Mouse (Mus musculus) brain, embryonic 18.5 days (tissue): ENCODE measurements at regions not wholly inside any gene's neighbourhood (a gene's known extent, or its start where the extent isn't known, plus 50 kb on each side); places are given as distances from the start of the nearest gene placed in this dataset.
A peak's percentile ranks its signal among the peaks of the same experiment; 100 is the strongest.

ENCODE experiments used
- DNase-seq: peaks from one replicate; pipeline ENCODE4 v3.0.0-alpha.2; 2012; ENCODE audit warnings: low read depth, low spot score

DNA sequence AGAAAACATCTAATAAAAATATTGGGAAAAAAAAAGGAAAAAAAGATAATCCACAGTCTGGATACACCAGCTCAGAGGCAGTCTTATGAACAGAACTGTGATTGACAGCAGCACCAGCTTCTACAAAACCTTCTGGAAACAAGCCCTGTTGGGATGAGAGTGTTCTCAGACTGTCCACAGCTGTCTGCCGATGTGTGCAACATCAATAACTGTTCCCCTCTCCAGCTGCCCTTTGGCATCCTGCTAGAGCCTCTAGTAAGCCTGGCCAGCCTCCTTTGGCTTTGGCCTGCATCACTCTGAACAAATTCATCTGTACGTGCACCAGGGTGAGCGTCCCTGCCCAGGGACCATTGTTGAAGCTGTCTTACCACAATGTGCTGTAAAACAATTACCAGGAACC is 137.0 kb upstream of the Irs2 start:
- no peak for DNase-seq

DNA sequence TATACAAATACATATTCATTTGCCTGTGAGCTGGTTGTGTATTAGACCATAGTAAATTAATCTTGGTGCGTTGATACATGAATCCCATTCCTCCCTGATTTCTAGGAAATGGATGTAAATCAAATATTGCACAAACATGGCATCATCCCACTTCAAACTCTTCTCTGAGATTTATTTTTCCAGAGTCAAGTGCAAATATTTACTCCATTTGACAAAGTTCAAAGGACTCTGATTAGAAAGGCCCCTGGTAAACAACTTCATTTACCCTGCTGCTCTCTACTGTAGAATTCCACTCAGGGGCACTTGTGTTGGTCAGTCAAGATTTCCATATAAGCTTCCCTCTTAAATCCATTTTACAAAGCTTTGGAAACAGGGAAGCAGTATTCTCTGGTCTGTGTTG is 132.3 kb upstream of the Irs2 start:
- DNase-seq, result no peak

DNA sequence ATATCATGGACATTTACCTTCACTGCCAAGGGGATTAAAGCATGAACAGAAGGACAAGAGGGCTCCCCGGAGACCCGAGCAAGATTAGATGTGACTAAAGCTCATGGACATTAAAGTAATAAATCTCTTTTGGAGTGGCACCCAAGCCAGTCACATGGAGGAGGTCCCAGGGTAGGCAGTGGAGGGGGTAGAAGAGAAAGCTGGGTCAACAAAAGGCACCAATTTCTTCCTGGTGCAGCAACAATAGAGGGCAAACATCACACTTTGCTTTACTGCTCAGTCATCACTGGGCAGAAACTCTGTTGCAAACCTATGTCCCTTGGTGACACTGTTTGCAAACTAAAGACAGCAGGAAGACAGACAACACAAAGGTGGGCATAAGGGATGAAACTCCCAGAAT is 131.0 kb upstream of the Irs2 start:
- DNase-seq, result no peak

DNA sequence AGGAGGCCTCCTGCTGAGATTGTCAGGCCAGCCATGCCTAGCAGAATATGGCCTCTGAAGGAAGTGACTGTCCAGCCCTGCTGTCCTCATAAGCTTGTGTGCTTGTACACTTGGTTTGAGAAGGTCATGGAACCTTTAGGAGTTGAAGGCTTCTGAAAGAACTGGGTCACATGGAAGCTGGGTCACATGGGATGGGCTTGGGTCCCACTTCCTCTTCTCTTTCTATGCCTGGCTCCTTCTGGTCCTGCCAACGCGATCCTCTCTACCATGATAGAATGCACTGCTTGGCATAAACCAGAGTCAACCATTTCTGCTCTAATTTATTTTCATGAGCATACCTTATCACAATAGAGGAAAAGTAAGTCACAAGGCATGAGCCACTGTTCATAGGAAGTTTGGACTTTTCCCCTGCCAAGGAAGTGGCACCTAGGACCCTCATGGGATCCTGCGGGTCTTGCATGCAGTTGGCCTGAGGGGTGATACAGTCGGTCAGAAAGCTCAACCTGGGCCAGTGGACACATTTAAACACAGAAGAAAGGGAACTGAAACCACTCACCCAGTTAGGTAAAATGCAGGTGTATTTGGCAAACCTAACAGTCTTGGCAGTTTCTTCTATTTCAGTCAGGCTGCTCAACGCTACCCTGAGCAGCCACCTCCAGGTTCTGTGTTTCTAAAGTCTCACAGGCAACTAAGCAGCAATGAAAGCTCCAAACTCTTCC is 130.2 kb upstream of the Irs2 start:
- DNase-seq, result no peak

DNA sequence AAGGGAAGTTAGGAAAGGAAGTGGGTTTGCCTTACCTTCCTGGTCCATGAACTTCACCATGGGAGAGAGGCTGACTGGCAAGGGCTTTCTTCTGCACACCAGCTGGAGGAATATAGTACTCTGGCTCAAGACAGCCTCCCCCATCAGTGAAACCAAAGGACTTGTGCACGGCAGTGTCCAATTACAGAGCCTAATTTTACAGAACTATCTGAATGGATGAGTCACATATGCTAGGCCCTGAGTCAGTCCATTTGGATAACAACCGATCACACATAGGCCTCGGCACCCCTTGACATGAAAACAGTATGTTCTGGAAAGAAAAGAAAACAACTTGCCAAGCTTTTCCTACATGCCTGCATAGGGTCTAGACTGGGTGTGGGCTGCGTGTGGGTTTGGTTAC is 128.3 kb upstream of the Irs2 start:
- no peak for DNase-seq

DNA sequence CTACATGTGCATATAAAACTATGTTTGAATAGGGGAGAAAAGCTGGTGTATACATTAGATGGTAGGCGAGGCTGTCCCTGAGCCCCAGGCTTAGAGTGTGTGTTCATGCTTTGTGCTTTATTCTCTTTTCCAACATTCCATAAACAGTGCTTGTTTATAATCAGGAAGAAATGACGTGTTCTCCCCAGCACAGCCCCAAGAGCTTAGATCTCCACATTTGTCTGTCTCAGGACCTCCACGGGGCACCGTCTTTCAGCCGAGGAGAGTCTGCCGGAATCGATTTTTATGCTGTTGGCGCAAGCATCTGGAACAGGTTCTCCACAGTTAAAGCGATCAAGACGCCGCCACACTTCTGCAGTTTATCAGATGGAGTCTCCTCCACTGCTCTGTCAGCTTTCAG is 126.9 kb upstream of the Irs2 start:
- no peak for DNase-seq

DNA sequence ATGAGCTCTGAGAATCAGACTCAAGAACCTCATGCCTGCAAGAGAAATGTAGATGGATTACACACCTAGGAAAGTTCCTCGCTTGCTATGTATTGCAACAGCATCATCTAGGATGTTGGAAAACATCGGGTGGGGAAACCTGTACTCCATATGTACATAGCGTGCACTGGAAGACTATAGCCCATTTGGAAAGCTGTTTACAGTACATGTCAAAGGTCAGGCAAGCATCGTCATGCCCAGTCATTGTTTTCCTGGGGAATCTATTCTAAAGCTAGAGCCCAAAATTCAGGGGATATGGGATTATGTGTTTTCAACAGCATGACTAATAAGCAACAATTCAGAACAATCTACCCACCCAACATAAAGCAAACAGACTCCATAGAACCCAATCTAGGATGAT is 126.3 kb upstream of the Irs2 start:
- no peak for DNase-seq

DNA sequence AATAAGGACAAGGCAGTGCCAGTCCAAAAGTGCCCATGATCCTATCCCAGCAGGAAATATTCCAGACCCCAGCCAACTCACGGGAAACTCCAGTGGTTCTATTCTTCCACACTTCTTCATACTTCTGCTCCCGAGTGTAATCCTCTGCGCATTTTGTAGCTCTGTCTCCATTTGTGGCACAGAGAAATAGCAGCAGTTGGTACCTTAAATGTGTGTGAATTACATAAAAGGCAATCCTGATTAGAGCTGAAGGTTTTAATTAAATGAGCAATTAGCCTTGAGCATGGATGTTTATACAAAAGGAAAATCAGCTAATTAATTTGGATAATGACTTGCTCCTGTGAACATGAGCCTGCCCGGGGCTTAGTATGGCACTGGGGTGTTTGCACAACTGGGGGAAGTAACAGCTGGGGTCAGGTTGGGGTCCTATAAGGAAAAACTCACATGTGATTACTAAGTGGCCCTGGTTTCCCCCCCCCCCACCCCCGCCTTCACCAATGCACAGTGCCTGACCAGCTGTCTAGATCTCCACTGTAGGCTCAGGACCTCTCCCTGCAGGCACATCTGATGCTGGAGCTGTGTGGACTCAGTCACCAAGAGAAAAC is 110.9 kb upstream of the Irs2 start:
- DNase-seq, result no peak

DNA sequence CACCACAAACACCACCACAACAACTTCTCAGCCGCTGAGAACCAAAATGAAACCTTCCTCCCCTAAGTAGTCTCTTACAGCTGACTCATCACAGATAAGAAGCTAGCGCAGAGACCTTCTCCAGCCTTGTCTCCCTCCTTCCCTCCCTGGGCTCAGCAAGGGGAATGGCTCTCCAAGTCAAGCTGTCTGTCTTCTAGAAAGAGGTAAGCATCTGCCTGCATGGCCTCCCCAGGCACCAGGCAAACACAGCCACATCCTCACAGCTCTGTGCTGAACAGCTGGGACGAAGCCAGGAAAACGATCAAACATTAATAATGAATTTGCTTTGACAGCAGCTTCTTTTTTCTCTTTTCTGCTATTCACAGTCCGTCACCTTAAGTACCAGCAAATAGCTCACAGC is 108.3 kb upstream of the Irs2 start:
- no peak for DNase-seq

DNA sequence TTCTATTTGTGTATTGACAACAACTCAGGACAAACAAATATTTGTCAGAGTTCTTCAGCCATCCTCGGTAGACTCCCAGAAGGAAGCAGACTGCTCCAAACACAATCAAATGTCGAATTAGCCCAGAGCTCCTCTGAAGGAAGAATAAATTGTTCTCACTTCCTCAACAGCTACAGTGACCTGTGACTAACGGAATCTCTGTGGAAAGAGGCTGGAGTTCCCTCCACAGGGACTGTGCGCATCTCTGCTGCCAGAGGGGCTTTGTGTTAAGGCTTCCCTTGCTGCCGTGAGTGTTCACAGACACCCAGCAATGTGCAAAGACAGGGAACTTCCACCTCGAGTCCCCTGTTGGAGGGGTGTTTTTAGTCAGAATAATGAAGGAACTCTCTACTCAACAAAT is 107.0 kb upstream of the Irs2 start:
- DNase-seq, result no peak

DNA sequence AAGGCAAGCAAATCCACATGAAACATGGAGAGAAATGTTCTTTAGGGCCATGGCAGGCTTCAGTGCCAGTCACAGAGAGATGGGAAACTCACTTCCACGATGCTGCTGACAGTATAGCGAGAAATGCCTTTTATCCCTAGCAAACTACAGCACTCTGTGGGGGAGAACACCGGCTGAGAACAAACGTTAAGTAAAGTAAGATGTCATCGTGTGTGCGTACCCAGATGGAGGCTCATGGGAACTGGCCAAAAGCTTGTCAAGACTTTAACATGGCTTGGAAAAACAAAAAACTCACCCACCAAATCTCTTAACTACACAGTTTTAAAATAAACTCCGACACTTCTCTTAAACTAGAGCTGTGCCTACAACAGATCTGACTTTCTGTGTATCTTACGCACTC is 106.3 kb upstream of the Irs2 start:
- peak; percentile 57 for DNase-seq

DNA sequence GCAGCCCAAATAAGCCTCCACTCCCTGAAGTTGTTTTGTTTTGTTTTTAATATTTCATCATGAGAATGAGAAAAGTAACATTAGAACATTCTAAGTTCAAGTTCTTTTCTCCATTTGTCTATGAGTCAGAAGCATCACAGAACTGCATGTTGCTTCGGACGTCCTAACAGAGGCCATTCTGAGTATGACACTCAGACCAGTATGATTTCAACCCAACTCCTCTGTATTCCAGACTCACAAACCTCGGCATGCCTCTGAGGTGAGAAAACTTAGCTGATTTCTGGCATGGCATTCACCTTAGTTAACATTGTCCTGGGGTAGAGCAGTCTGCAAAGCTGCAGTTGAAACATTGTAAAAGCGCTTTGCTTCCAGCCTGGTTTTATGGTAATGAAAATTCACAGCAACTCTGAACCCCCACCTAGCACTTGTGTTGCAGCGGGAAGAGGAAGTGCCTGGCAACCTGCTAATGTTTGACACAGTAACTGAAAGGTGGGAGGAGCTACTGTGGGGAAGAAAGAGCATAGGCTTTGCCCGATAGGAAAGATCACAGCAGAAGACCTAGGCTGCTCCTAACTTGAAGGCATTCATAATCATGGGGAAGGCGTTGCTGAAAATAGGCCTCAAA is 104.8 kb upstream of the Irs2 start:
- DNase-seq, result no peak

DNA sequence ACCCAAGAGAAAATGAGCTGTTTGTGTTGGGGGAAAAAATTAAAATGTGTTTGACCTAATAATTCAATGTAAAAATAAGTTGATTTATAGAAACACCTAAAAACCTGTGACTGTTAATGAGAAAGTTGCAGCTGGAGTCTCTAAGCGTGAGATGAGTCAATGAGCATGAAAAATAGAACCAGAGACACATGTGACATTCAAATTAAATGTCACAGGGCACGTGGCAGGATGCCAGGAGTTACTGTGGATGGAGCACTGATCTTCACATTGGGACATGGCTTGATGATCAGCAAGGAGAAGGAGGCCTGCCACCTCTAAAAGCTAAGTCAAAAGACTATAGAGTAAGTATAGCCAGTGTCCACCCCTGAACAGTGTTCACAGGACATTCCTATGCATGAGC is 103.7 kb upstream of the Irs2 start:
- DNase-seq, result no peak

DNA sequence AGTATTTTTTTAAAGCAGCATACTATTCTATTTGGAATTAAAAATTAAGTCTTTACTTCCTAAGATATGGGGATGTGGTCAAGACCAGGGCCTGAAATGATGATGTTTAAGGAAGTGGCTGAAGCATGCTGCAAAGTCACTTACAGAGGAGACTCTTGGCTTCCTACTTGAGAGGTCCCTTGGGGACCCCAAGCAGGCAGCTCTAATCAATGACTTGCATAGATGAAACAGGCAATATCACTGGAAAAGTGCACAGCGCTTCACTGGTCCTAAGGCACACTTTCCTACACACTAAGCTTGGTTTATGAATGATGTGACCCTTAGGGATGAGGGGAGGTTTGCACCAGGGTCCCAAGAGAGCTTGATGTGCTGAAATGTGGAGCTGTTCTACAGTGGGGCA is 99.2 kb upstream of the Irs2 start:
- DNase-seq, result no peak

DNA sequence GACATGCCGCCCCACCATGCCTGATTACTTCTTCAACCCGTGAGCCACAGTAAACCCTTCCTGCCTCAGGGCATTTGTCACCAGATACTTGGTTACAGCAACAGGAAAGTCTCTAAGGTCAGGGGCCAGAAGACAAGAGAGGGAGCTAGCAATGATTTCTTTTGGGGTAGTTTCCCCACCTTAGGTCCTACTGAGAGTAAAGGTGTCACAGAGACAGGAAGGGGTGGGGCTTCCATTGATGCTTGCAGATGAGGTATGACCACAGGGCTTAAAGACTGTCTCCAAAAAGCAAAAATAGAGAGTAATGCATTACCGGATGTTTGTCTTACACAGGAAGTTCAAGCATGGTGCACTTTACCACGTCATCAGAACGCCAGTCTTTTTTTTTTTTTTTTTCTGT is 98.8 kb upstream of the Irs2 start:
- no peak for DNase-seq

DNA sequence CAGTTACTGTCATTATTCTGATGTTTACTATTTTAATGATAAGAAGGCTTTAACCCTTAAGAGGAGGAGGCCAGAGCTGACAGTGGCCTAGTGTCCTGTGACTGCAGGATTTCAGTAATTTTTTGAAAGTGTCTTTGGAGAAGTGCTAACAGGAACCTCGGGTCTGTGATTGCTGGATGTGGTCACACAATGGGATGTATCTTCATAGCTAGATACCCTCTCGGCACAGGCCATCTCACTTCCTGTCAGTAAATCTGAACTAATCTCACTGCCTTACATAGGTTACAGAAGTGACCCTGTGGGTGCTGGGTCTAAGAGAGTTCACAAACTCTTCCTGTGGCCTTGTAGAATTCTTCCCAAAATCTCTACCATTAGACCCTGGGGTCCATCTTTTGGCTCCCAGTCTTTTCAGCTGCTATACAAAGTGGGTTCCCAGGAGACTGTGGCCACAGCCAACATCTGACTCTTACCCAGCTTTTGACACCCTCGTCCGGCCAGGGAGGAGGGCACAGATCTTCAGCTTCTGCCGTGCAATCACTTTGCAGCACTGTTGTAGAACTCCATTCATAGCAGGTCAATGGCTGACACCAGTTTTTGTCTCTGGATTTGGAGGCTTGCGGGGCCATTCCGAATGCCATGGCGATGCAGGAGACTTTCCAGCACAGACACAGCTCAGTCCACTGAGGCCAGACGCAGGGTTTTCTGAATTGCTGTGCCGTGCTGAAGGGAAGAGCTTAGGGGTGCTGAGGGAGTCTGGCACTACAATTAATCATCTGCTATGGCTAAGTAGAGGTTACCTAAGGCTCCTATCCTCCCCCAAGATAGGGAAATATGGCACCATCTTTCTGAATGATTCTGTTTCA is 95.7 kb upstream of the Irs2 start:
- no peak for DNase-seq

DNA sequence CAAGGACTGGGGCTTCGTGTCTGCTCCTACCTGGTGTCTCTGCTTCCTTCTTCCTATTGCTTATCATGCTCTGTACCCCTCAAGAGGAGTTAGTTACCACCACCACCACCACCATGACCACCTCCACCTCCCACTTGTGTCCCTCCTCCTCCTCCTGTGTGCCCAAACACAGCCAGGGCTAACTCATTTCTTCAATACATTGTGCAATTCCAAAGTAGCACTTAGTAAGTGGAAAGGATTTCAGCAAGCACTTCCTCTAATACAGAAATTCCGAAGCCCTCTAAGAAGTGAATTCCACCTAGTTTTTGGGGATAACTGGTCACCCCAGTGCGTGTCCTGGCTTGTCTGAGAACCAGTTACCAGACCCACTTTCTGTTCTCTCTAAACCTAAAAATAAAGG is 92.1 kb upstream of the Irs2 start:
- no peak for DNase-seq

DNA sequence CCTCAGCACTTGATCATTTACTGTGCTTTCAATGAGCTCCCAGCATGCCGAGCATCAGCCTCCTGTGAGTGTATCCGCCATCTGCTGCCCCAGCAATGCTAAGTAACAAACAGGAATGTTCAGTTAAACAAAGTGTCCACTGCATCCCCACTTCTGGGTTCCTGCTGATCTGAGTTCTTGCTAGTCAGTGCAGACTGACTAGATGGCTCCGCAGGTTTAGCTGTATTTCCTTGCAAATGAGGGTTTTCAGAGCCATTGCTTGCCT is 91.3 kb upstream of the Irs2 start:
- DNase-seq, result no peak

DNA sequence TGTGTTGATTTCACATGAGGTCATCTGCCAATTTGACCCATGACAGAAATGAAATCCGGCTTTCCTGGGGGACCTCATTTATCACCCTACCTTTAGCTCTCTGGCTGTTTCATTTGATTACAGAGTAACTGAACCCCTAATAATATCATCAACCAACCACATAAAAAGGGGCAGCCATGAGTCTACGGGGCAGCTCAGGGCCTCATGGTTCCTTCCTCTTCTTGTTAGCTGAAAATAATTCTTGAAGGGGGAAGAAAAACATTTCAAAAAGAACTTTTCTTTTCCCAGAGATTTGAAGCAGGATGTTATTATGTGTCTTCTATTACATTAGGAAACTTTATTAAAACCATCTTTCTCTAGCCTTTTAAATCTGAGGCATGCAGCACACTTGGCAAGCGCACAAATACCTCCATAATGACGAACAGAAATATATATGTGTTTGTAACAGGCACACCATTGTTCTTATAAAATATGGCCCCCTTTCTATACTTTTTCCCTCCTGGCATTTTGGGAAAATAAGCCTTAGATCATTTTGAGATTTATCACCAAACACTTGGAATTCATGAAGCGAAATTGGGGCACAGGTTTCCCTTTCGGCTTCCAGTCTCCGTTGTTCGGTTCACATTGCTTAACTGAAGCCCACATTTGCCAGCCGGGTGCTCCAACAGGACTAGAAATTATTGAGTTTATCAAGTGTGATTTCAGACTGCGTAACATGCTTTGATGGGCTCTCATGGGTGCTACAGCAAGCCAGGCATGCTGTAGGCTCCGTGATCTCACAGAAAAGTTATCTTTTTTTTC is 90.7 kb upstream of the Irs2 start:
- DNase-seq, result no peak

DNA sequence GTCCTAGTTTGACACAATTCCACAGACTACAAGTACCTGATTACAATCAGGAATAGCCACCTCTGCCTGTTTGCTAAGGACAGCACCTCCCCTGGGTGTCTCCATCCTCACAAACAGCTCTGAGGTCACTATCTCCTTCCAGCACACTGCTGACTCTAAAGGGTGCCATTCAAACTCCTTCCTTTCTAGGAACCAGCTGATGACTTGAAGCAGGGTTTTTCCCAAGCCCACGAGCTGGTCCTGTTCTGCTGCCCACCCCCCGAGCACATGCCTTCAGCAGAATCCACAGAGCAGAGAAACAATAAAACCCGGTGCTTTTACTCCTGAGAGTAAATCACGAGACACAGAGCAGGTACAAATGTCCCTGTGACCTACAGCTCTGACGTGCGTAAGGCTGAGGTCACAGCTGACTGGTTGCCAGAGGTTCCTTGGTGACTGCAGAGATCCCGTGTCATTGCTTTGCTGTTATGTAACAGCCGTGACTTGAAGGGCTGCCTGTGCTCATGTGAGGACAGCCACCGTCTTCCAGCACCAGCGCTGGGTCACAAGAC is 90.0 kb upstream of the Irs2 start:
- DNase-seq, result no peak

DNA sequence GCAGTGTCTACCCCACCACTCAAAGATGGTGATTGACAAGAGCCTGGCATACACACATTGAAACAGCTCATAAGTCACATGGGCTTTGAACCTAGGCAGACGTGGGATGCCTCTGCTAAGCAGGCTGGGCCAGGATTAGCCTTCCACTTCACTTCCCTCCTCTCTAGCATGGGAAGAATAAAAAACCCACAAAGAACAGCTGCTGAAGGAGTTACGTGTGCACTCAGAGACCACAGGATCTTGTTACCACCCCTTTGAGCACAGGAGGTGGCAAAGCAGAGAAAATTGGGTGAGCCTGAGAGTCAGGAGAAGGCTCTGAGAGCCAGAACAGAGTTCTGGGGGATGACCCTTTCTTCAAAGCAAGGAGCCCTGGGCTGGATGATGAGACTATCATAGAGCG is 89.6 kb upstream of the Irs2 start:
- no peak for DNase-seq

DNA sequence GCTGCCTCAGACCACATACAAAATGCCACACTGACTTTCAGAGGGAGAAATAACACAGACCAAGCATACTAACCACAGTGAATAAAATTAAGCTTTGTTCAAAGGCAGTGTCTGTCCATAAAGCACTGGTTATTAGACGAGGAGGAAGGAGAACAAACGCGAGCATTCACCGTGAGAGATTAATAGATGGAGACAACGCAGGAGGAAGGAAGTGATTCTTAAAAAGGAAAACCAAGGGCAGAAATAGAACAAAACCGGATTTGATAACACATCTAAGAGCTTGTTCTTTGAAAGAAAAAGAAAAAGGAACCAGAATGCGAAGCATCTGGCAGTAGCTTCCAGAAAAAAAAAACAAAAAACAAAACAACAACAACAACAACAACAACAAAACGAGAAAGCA is 86.3 kb upstream of the Irs2 start:
- DNase-seq, result no peak
